Mouse (Mus musculus) heart, embryonic 16.5 days (tissue): ENCODE measurements around the gene Ttc16. TPM values are rescaled to one million over a fixed set of nuclear protein-coding genes. Genes with fewer than 3 reads are reported as not detected.

Source experiments
- ATAC-seq: fragments of 200-750 bp; cut with Nextera tagmentation; replicated peaks from 2 replicates; pipeline ENCODE4 v1.8.0; 2017; ENCODE audit warnings: moderate number of reproducible peaks; ENCODE audit not compliant: insufficient read depth, low FRiP score; ENCODE audit errors: extremely low read depth
- H3K27ac ChIP-seq: fragments of 300-500 bp; sonication (generic); 2 replicates; pipeline ENCODE4 v1.5.1; 2014; ENCODE audit warnings: mild to moderate bottlenecking, low read length, control low read depth, moderate library complexity
- H3K27me3 ChIP-seq: fragments of 300-500 bp; sonication (generic); 2 replicates; pipeline ENCODE4 v1.6.1; 2014; ENCODE audit warnings: low read length, mixed read lengths; ENCODE audit not compliant: control insufficient read depth, insufficient read depth
- H3K36me3 ChIP-seq: fragments of 300-500 bp; sonication (generic); 2 replicates; pipeline ENCODE4 v1.6.1; 2014; ENCODE audit not compliant: control insufficient read depth, insufficient read depth
- H3K4me1 ChIP-seq: fragments of 300-500 bp; sonication (generic); 2 replicates; pipeline ENCODE4 v1.6.1; 2014; ENCODE audit warnings: low read length, mixed read lengths; ENCODE audit not compliant: control insufficient read depth, insufficient read depth
- H3K4me2 ChIP-seq: fragments of 300-500 bp; sonication (generic); 2 replicates; pipeline ENCODE4 v1.6.1; 2014; ENCODE audit warnings: low read depth, mild to moderate bottlenecking, control low read depth, low read length
- H3K4me3 ChIP-seq: fragments of 300-500 bp; sonication (generic); 2 replicates; pipeline ENCODE4 v1.5.1; 2014; ENCODE audit warnings: mild to moderate bottlenecking, control low read depth, low read length
- H3K9ac ChIP-seq: fragments of 300-500 bp; sonication (generic); 2 replicates; pipeline ENCODE4 v1.6.1; 2014; ENCODE audit warnings: low read length, control low read depth
- H3K9me3 ChIP-seq: fragments of 300-500 bp; sonication (generic); replicated peaks from 2 replicates; pipeline ENCODE4 v1.6.1; 2016; ENCODE audit warnings: low read length; ENCODE audit not compliant: control insufficient read depth
- WGBS: fragments of 180-500 bp; shearing (Covaris S2); extraction: QIAGEN DNeasy Blood & Tissue Kit; methylation state at CpG from one replicate; pipeline ENCODE4 v1.1.7; 2014; 5-methylcytosine and 5-hydroxymethylcytosine counted together
- microRNA counts: library from miRNA; unstranded; fragments of <30 nt; microRNA quantifications from one replicate; lab custom pipeline; 2016
- microRNA-seq: library from miRNA; unstranded; fragments of <30 nt; microRNA quantifications from one replicate; pipeline ENCODE4, GENCODE M21; 2017
- polyA plus RNA-seq: library from polyadenylated mRNA; unstranded; fragments of >200 nt; fragmentation: Nextera tagmentation; extraction: Ambion mirVana; gene quantifications from 2 replicates; pipeline ENCODE4 v1.2.1, GENCODE M21; 2015

The Ttc16 gene
- polyA plus RNA-seq, 1 experiment from 2014 or later: 0.43 TPM

- peak overlapping the region; percentile 97 for H3K27ac ChIP-seq
- WGBS: 25% methylated on average over 9 of the region's 9 CpGs
- H3K4me1 ChIP-seq: peaks cover 29% of the 10 kb centered on the region
- H3K36me3 ChIP-seq: peaks cover 30% of the 10 kb centered on the region
- peak overlapping the region; percentile 88 for H3K4me2 ChIP-seq
- H3K4me3 ChIP-seq: peak overlapping the region; percentile 74
- peak overlapping the region; percentile 90 for H3K9ac ChIP-seq
- no peaks in the 10 kb centered on the region for H3K27me3 ChIP-seq
- H3K9me3 ChIP-seq: no peaks in the 10 kb centered on the region
- no peak for ATAC-seq
These were observed 64.0 kb downstream of the Ttc16 start for GRCm38 (mm10) chr2:32711301-32712056.

GRCm38 (mm10) chr2:32710425-32710824 lies 65.0 kb downstream of the Ttc16 start:
- H3K36me3 ChIP-seq: peaks cover 39% of the 10 kb centered on the region

GRCm38 (mm10) chr2:32709521-32710137 lies 65.8 kb downstream of the Ttc16 start:
- Histone ChIP-seq H3K27me3 (no peaks in the 10 kb centered on the region), H3K4me2 (no peak overlapping the region), H3K4me3 (no peak overlapping the region), H3K36me3 (peaks cover 45% of the 10 kb centered on the region), H3K9me3 (no peaks in the 10 kb centered on the region), H3K9ac (no peak overlapping the region), H3K4me1 (peaks cover 21% of the 10 kb centered on the region), H3K27ac (no peak overlapping the region)
- ATAC-seq: no peak
- WGBS: 89% methylated on average over 20 of the region's 20 CpGs

More at GRCm38 (mm10) chr2:32710425-32710824, 65.0 kb downstream of the Ttc16 start:
- ATAC-seq: no peak
- WGBS: 87% methylated on average over 5 of the region's 5 CpGs
- Histone ChIP-seq H3K9ac (no peak overlapping the region), H3K27ac (no peak overlapping the region), H3K4me3 (no peak overlapping the region), H3K4me2 (no peak overlapping the region), H3K9me3 (no peaks in the 10 kb centered on the region), H3K4me1 (peaks cover 29% of the 10 kb centered on the region), H3K27me3 (no peaks in the 10 kb centered on the region)

GRCm38 (mm10) chr2:32708643-32709042 lies 66.8 kb downstream of the Ttc16 start:
- no peak overlapping the region for H3K4me3 ChIP-seq
- H3K4me1 ChIP-seq: peaks cover 11% of the 10 kb centered on the region
- no peak overlapping the region for H3K9ac ChIP-seq
- no peak overlapping the region for H3K27ac ChIP-seq
- no peaks in the 10 kb centered on the region for H3K27me3 ChIP-seq
- no peak for ATAC-seq
- no peak overlapping the region for H3K4me2 ChIP-seq
- peaks cover 47% of the 10 kb centered on the region for H3K36me3 ChIP-seq
- 43% methylated on average over 3 of the region's 3 CpGs for WGBS
- H3K9me3 ChIP-seq: no peaks in the 10 kb centered on the region

MicroRNAs within 50 kb of the gene (microRNA counts, 519-probe panel; counts per million panel counts)
- microRNA mmu-miR-2861 (lab: Ali Mortazavi, UCI): 2,173 counts per million, percentile 34 among the panel's probes with 10 or more counts

Small RNAs within 50 kb of the gene (microRNA-seq; reads per million reads assigned to microRNA genes)
- gene Mir2861: not detected
- not detected for gene Mir3960

Other genes starting within 250 kb of the Ttc16 start
- 5.8 and 6.6 TPM in 2 replicates for gene Fam102a, start 240.3 kb downstream of the Ttc16 start, polyA plus RNA-seq
- gene Dpm2, start 204.8 kb downstream of the Ttc16 start, polyA plus RNA-seq: 72.1 and 73.0 TPM in 2 replicates
- 0.16 and 0.32 TPM in 2 replicates for gene Pip5kl1, start 200.8 kb downstream of the Ttc16 start, polyA plus RNA-seq
- gene 9430097D07Rik, start 199.9 kb downstream of the Ttc16 start, polyA plus RNA-seq: not detected in 2 replicates
- gene St6galnac4, start 188.5 kb downstream of the Ttc16 start, polyA plus RNA-seq: 40.6 and 40.7 TPM in 2 replicates
- 33.4 and 34.1 TPM in 2 replicates for gene St6galnac6, start 175.9 kb downstream of the Ttc16 start, polyA plus RNA-seq
- gene Ak1, start 153.9 kb downstream of the Ttc16 start, polyA plus RNA-seq: 470 and 488 TPM in 2 replicates
- 170 and 176 TPM in 2 replicates for gene Eng, start 129.0 kb downstream of the Ttc16 start, polyA plus RNA-seq
- 16.7 and 16.9 TPM in 2 replicates for gene Fpgs, start 71.5 kb downstream of the Ttc16 start, polyA plus RNA-seq
- gene Cdk9, start 62.6 kb downstream of the Ttc16 start, polyA plus RNA-seq: 57.1 and 59.8 TPM in 2 replicates
- gene Sh2d3c, start 54.6 kb downstream of the Ttc16 start, polyA plus RNA-seq: 32.4 and 33.6 TPM in 2 replicates
- 0.17 and 0.26 TPM in 2 replicates for gene 6330409D20Rik, start 34.6 kb downstream of the Ttc16 start, polyA plus RNA-seq
- 38.1 and 38.9 TPM in 2 replicates for gene Tor2a, start 18.4 kb downstream of the Ttc16 start, polyA plus RNA-seq
- 5.2 and 6.1 TPM in 2 replicates for gene Ptrh1, start 153 bp upstream of the Ttc16 start, polyA plus RNA-seq
- gene Cfap157, start 8.8 kb upstream of the Ttc16 start, polyA plus RNA-seq: 0.53 and 0.70 TPM in 2 replicates
- 28.0 and 29.2 TPM in 2 replicates for gene Stxbp1, start 71.6 kb upstream of the Ttc16 start, polyA plus RNA-seq
- 44.9 and 57.3 TPM in 2 replicates for gene Fam129b, start 100.5 kb upstream of the Ttc16 start, polyA plus RNA-seq
- gene Rpl12, start 185.9 kb upstream of the Ttc16 start, polyA plus RNA-seq: 90.1 and 92.2 TPM in 2 replicates
- 8.2 and 8.8 TPM in 2 replicates for gene Lrsam1, start 186.0 kb upstream of the Ttc16 start, polyA plus RNA-seq
- gene Slc2a8, start 206.4 kb upstream of the Ttc16 start, polyA plus RNA-seq: 24.3 and 25.4 TPM in 2 replicates